Mouse (Mus musculus): ENCODE data around the gene Phf2. TPM values are rescaled to one million over a fixed set of nuclear protein-coding genes. Genes with fewer than 3 reads are reported as not detected.
"Not testable (repeated sequence)": the region's sequence is repeated elsewhere in the genome, so short reads cannot be mapped to it uniquely, and the experiment has no call there.

Phf2 gene
- polyA plus RNA-seq, 1 experiment from 2014 or later: 4.9 TPM

- Histone ChIP-seq H3K4me2 (no peak overlapping the region), H3K9me3 (replicated peaks) (no peaks in the 10 kb centered on the region), H3K27me3 (replicated peaks) (no peaks in the 10 kb centered on the region), H3K9ac (no peak overlapping the region), H3K36me3 (peaks cover 10% of the 10 kb centered on the region), H3K27ac (ENCODE audit: poor library complexity, severe bottlenecking) (no peak overlapping the region), H3K4me3 (no peak overlapping the region), H3K4me1 (replicated peaks) (peaks cover 37% of the 10 kb centered on the region)
- ATAC-seq (ENCODE audit: insufficient number of reproducible peaks, low FRiP score): no peak
- WGBS: 73% methylated on average over 2 of the region's 2 CpGs
Observed at GRCm38 (mm10) chr13:48838284-48838683, 32.6 kb downstream of the Phf2 start.

GRCm38 (mm10) chr13:48837537-48837936, 33.4 kb downstream of the Phf2 start:
- no peak overlapping the region for H3K9ac ChIP-seq
- no peaks in the 10 kb centered on the region for H3K9me3 ChIP-seq (replicated peaks)
- no peak for ATAC-seq (ENCODE audit: insufficient number of reproducible peaks, low FRiP score)
- 68% methylated on average over 6 of the region's 6 CpGs for WGBS
- no peak overlapping the region for H3K4me2 ChIP-seq
- H3K27ac ChIP-seq (ENCODE audit: poor library complexity, severe bottlenecking): no peak overlapping the region
- H3K4me3 ChIP-seq: no peak overlapping the region
- H3K4me1 ChIP-seq (replicated peaks): peaks cover 35% of the 10 kb centered on the region
- H3K36me3 ChIP-seq: peaks cover 17% of the 10 kb centered on the region
- no peaks in the 10 kb centered on the region for H3K27me3 ChIP-seq (replicated peaks)

- Histone ChIP-seq H3K4me2 (no peak overlapping the region), H3K4me3 (no peak overlapping the region), H3K27ac (ENCODE audit: poor library complexity, severe bottlenecking) (no peak overlapping the region), H3K36me3 (peaks cover 65% of the 10 kb centered on the region), H3K9me3 (replicated peaks) (no peaks in the 10 kb centered on the region), H3K9ac (no peak overlapping the region), H3K27me3 (replicated peaks) (no peaks in the 10 kb centered on the region), H3K4me1 (replicated peaks) (peaks cover 11% of the 10 kb centered on the region; the same call in 1 of the 2 replicates)
- no peak for ATAC-seq (ENCODE audit: insufficient number of reproducible peaks, low FRiP score)
- WGBS: 78% methylated on average over 14 of the region's 14 CpGs
Observed at GRCm38 (mm10) chr13:48830528-48831250, 40.2 kb downstream of the Phf2 start.

GRCm38 (mm10) chr13:48829780-48830179, 41.1 kb downstream of the Phf2 start:
- H3K4me2 ChIP-seq: no peak overlapping the region
- peaks cover 3% of the 10 kb centered on the region; the same call in 1 of the 2 replicates for H3K4me1 ChIP-seq (replicated peaks)
- no peak overlapping the region for H3K4me3 ChIP-seq
- peaks cover 72% of the 10 kb centered on the region for H3K36me3 ChIP-seq
- H3K27ac ChIP-seq (ENCODE audit: poor library complexity, severe bottlenecking): no peak overlapping the region
- 81% methylated on average over 4 of the region's 4 CpGs for WGBS
- H3K27me3 ChIP-seq (replicated peaks): no peaks in the 10 kb centered on the region
- no peak overlapping the region for H3K9ac ChIP-seq
- no peak for ATAC-seq (ENCODE audit: insufficient number of reproducible peaks, low FRiP score)
- no peaks in the 10 kb centered on the region for H3K9me3 ChIP-seq (replicated peaks)

- Histone ChIP-seq H3K9me3 (replicated peaks) (no peaks in the 10 kb centered on the region), H3K4me2 (no peak overlapping the region), H3K4me1 (replicated peaks) (no peaks in the 10 kb centered on the region), H3K27me3 (replicated peaks) (no peaks in the 10 kb centered on the region), H3K27ac (ENCODE audit: poor library complexity, severe bottlenecking) (no peak overlapping the region), H3K36me3 (peaks cover 98% of the 10 kb centered on the region), H3K9ac (no peak overlapping the region), H3K4me3 (no peak overlapping the region)
- 92% methylated on average over 9 of the region's 9 CpGs for WGBS
- ATAC-seq (ENCODE audit: insufficient number of reproducible peaks, low FRiP score): no peak
Observed at GRCm38 (mm10) chr13:48822871-48823270, 48.0 kb downstream of the Phf2 start.

GRCm38 (mm10) chr13:48822288-48822687, 48.6 kb downstream of the Phf2 start:
- Histone ChIP-seq H3K4me3 (no peak overlapping the region), H3K27me3 (replicated peaks) (no peaks in the 10 kb centered on the region), H3K4me1 (replicated peaks) (no peaks in the 10 kb centered on the region), H3K9me3 (replicated peaks) (no peaks in the 10 kb centered on the region), H3K36me3 (peaks cover 98% of the 10 kb centered on the region), H3K27ac (ENCODE audit: poor library complexity, severe bottlenecking) (no peak overlapping the region), H3K4me2 (no peak overlapping the region), H3K9ac (no peak overlapping the region)
- WGBS: 73% methylated on average over 10 of the region's 10 CpGs
- no peak for ATAC-seq (ENCODE audit: insufficient number of reproducible peaks, low FRiP score)

GRCm38 (mm10) chr13:48819131-48819530, 51.8 kb downstream of the Phf2 start:
- H3K36me3 ChIP-seq: peaks cover 99% of the 10 kb centered on the region
- no peak overlapping the region for H3K4me3 ChIP-seq
- no peak overlapping the region for H3K4me2 ChIP-seq
- H3K4me1 ChIP-seq (replicated peaks): no peaks in the 10 kb centered on the region
- no peaks in the 10 kb centered on the region for H3K27me3 ChIP-seq (replicated peaks)
- no peak for ATAC-seq (ENCODE audit: insufficient number of reproducible peaks, low FRiP score)
- H3K9ac ChIP-seq: no peak overlapping the region
- no peak overlapping the region for H3K27ac ChIP-seq (ENCODE audit: poor library complexity, severe bottlenecking)
- no peaks in the 10 kb centered on the region for H3K9me3 ChIP-seq (replicated peaks)
- 69% methylated on average over 3 of the region's 3 CpGs for WGBS

GRCm38 (mm10) chr13:48814406-48814805, 56.5 kb downstream of the Phf2 start:
- peaks cover 94% of the 10 kb centered on the region for H3K36me3 ChIP-seq
- H3K4me3 ChIP-seq: no peak overlapping the region
- 90% methylated on average over 1 of the region's 1 CpGs for WGBS
- ATAC-seq (ENCODE audit: insufficient number of reproducible peaks, low FRiP score): no peak
- peaks cover 15% of the 10 kb centered on the region for H3K4me1 ChIP-seq (replicated peaks)
- H3K4me2 ChIP-seq: no peak overlapping the region
- no peak overlapping the region for H3K27ac ChIP-seq (ENCODE audit: poor library complexity, severe bottlenecking)
- H3K9me3 ChIP-seq (replicated peaks): no peaks in the 10 kb centered on the region
- no peaks in the 10 kb centered on the region for H3K27me3 ChIP-seq (replicated peaks)
- no peak overlapping the region for H3K9ac ChIP-seq

- Histone ChIP-seq H3K27ac (ENCODE audit: poor library complexity, severe bottlenecking) (no peak overlapping the region), H3K4me2 (no peak overlapping the region), H3K36me3 (peaks cover 85% of the 10 kb centered on the region), H3K4me3 (no peak overlapping the region), H3K4me1 (replicated peaks) (peaks cover 23% of the 10 kb centered on the region), H3K27me3 (replicated peaks) (no peaks in the 10 kb centered on the region), H3K9me3 (replicated peaks) (no peaks in the 10 kb centered on the region), H3K9ac (no peak overlapping the region)
- WGBS: 78% methylated on average over 9 of the region's 9 CpGs
- ATAC-seq (ENCODE audit: insufficient number of reproducible peaks, low FRiP score): no peak
Observed at GRCm38 (mm10) chr13:48810991-48811390, 59.9 kb downstream of the Phf2 start.

- peaks cover 85% of the 10 kb centered on the region for H3K36me3 ChIP-seq
- no peak overlapping the region for H3K4me2 ChIP-seq
- no peaks in the 10 kb centered on the region for H3K9me3 ChIP-seq (replicated peaks)
- H3K4me1 ChIP-seq (replicated peaks): peaks cover 23% of the 10 kb centered on the region
- H3K27me3 ChIP-seq (replicated peaks): no peaks in the 10 kb centered on the region
- 82% methylated on average over 7 of the region's 7 CpGs for WGBS
- no peak for ATAC-seq (ENCODE audit: insufficient number of reproducible peaks, low FRiP score)
- no peak overlapping the region for H3K27ac ChIP-seq (ENCODE audit: poor library complexity, severe bottlenecking)
- no peak overlapping the region for H3K4me3 ChIP-seq
- H3K9ac ChIP-seq: no peak overlapping the region
Observed at GRCm38 (mm10) chr13:48810274-48810823, 60.6 kb downstream of the Phf2 start.

- Histone ChIP-seq H3K36me3 (peaks cover 83% of the 10 kb centered on the region), H3K4me1 (replicated peaks) (peaks cover 23% of the 10 kb centered on the region)
- not testable (repeated sequence) for H3K9ac ChIP-seq; H3K4me2 ChIP-seq; H3K27me3 ChIP-seq (replicated peaks); ATAC-seq (ENCODE audit: insufficient number of reproducible peaks, low FRiP score); H3K4me3 ChIP-seq; H3K27ac ChIP-seq (ENCODE audit: poor library complexity, severe bottlenecking); H3K9me3 ChIP-seq (replicated peaks)
- 80% methylated on average over 4 of the region's 4 CpGs for WGBS
Observed at GRCm38 (mm10) chr13:48809668-48810067, 61.3 kb downstream of the Phf2 start.

All from heart, embryonic 12.5 days (tissue).